Mouse (Mus musculus): ENCODE data around the gene C8a.

The C8a gene

DNA sequence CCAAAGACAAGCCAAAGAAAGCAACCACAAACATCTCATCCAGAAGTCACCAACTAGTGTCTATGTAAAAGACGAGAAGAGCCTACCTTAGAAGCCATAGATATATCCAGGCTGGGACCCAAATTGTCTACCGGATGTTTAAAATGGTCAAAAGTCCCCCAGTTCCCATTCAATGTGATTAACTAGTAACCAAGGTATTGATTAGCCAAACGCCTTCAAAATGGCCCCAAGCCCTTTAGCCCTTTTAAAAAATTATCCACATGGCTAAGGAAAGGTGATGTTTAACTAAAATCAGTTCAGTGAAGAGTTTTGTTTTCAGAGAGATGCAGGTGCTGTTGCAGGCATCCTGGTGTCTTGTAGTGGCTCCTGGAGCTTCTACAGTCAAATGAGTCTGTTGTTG is at the start of gene C8a:
Gene C8a, minus strand, starts transcription at position 76 of the 400 bp plus-strand sequence.
- no peak for DNase-seq

- DNase-seq = no peak
Measured at GRCm38 (mm10) chr4:104925383-104925782, 49.2 kb upstream of the C8a start.

DNA sequence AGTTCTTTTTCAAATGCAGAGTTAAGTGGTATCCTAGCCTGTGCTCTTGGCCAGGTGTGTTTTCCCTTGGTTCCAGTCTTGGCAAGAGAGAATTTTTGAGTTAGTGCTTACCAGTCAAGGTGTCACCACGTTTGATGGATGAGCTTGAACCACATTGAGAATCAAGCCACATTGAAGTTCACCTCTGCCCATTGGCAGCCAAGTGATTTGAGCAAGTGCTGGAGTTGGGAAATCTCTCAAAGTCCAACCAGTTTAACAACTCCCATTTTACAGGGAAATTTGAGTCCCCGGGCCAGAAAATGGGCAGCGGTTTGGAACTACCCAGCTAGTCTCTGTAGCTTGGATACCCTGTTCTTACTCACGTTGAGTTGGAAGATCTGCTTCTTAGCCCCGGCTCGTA is 41.8 kb upstream of the C8a start:
- no peak for DNase-seq

GRCm38 (mm10) chr4:104914711-104915247 is 38.6 kb upstream of the C8a start:
- no peak for DNase-seq

GRCm38 (mm10) chr4:104913291-104914129 is 37.3 kb upstream of the C8a start, which contains the start of gene Fyb2:
Gene Fyb2 (plus strand): TSS chr4:104913456.
- peak; percentile 28 for DNase-seq

GRCm38 (mm10) chr4:104911685-104912084 is 35.5 kb upstream of the C8a start:
- DNase-seq = peak; percentile 82

- no peak for DNase-seq
Measured at GRCm38 (mm10) chr4:104905049-104905448, 28.9 kb upstream of the C8a start.

DNA sequence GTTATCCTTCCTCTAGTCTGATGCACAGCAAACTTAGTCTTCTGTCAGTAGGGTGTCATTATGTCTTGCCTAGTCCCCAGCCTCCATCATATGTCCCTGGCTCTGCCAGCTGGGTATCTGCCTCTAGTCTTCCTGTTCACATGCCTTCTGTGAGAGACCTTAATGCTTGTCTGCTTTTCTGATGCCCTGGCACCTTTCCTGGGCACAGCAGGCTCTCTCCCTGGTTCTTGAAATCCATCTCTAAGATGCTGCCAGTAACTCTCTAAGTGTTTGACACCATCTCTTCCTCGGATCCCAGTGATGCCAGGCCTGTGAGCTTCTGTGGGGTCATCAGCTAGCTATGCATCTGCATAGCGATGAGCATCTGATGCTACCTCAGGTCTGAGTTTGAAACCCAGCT is 26.6 kb upstream of the C8a start:
- DNase-seq = no peak

GRCm38 (mm10) chr4:104894004-104894734 is 18.0 kb upstream of the C8a start:
- DNase-seq = peak; percentile 35

GRCm38 (mm10) chr4:104893588-104893987 is 17.4 kb upstream of the C8a start:
- DNase-seq = no peak

DNA sequence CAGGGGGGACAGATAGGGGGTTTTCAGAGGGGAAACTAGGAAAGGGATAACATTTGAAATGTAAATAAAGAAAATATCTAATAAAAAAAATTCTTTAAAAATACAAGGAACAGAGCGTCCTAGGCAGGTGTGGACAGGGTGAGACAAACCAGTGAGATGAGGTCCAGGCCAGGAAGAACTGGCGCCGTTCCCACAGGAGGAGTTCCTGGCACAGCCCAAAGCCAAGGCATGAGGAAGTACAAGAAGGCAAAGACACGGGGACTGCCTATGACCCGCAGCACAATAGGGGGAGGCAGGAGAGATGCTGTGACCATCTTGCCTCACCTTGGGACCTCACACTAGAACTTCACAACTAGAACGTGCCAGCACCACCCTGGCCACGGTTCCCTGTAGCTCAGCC is 15.5 kb upstream of the C8a start:
- peak; percentile 24 for DNase-seq

- peak; percentile 43 for DNase-seq
Measured at GRCm38 (mm10) chr4:104888499-104889262, 12.5 kb upstream of the C8a start.

- DNase-seq = no peak
Measured at GRCm38 (mm10) chr4:104887486-104887885, 11.3 kb upstream of the C8a start.

GRCm38 (mm10) chr4:104875832-104876231 is 366 bp downstream of the C8a start:
- no peak for DNase-seq

GRCm38 (mm10) chr4:104870196-104870595 is 6.0 kb downstream of the C8a start:
- no peak for DNase-seq

GRCm38 (mm10) chr4:104869581-104869980 is 6.6 kb downstream of the C8a start:
- no peak for DNase-seq

- DNase-seq = no peak
Measured at GRCm38 (mm10) chr4:104864397-104864796, 11.8 kb downstream of the C8a start.

GRCm38 (mm10) chr4:104861241-104861640 is 15.0 kb downstream of the C8a start:
- DNase-seq = no peak

GRCm38 (mm10) chr4:104857823-104858222 is 18.4 kb downstream of the C8a start:
- DNase-seq = no peak

DNA sequence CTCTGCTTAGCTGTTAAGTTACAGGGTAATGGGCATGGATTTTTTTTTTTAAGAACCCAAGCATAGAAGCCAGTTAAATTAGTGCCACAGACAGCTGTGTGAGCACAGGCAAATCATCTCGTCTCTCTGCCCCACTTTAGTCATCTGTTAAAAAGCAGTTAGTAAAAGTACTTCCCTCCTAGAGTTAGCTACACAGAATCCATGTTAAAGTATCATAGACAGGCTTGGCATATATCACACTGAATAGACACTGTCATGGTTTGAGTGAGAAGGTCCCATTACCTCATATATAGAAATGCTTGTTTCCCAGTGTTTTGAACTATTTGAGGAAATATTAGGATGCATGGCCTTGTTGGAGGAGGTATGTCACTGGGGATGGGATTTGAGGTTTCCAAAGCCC is 19.2 kb downstream of the C8a start, which contains the start of gene Gm17662:
Gene Gm17662, plus strand, starts transcription at position 301 of the 400 bp plus-strand sequence.
- DNase-seq = no peak

- no peak for DNase-seq
Measured at GRCm38 (mm10) chr4:104855216-104855615, 21.0 kb downstream of the C8a start.

DNA sequence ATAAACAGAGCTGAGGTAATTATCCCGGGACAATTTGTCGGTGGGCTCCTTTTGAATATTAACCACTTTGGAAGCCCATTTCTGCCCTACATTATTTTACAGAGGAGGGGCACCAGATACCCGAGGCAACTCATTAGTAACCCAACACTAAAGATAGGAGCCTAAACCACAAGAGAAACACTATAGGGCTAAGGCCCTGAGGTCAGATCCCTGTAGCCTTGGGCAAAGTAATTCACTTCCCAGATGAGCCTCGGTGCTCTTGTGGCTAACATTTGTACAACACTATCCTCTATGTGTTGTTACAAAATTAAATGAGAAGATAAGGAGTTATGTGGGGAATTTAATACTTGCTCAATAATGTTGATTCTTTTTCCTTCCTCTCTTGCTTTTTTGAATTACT is 32.7 kb downstream of the C8a start:
- no peak for DNase-seq

DNA sequence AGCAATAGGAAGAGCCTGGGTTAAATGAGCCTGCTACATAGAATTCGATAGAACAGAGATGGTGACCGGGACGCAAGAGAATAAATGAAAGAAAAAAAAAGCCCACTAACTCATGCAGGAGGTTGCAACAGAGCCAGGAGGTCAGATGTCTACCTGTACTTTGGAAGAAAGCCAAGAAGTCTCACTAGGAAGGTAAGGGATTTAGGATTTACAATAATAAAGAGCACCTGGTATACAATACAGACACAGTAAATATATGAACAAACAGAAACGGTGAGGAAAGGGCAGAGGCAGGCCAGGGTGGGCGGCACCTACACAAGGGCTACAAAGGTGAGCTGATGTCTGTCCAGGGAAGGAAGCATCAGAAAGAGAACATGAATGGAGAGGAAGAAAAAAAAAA is 34.0 kb downstream of the C8a start:
- no peak for DNase-seq

Data from lung, postnatal 36 days (tissue).